26 mouse cellular contexts compared by ENCODE assay signal in the genomic region with DNA sequence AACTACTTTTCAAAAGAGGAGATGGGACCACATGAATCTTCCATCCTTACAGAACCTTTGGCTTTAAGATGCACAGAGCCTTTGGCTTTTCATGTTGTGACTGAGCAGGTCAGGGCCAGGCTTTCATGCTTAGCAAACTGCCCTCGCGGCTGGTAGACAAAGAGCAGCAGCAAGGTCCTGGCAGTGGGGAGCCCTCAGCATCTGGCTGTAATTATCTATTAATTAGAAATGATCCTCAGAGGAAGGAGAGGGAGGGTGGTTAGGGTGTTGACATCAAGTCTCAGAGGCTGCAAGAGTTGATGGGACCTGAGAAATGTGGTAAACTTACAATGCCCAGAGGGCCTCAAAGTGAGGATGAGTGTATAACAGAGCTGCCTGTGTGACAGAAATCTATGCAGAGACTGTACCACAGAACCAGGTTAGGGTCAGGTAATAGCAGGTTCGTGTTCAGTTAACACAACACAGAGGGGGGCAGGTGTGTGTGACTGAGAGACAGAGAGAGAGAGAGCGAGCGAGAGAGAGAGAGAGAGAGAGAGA.
DNase-seq lines count a peak whose midpoint lies in the region; ATAC-seq lines count a peak whose summit lies in the region.
"Had no signal": no experiment of that assay in that cellular context is flagged by ENCODE, and none has a peak within 500 bp of the region (broad histone marks: within the 10 kb centered on the region; RNA-seq: fewer than 3 reads in every experiment).

No protein-coding gene starts in this region.

- no peak for ATAC-seq in forebrain, embryonic 13.5 days
- no peak for ATAC-seq in midbrain, embryonic 11.5 days (ENCODE audit: low FRiP score)
- ATAC-seq in midbrain, embryonic 15.5 days (replicated peaks): no peak

- DNase-seq in forebrain, embryonic 10.5 days (ENCODE audit: extremely low spot score, low spot score): no peak
- peak; percentile 86 for DNase-seq in midbrain, embryonic 11.5 days (ENCODE audit: low spot score, missing footprints)
- DNase-seq in forelimb bud, embryonic 11.5 days (ENCODE audit: low read depth, low spot score): peak; percentile 43
- no peak for DNase-seq in ovary, adult 18-20 months (ENCODE audit: low spot score)
- no peak for DNase-seq in gastrocnemius, postnatal 4 days (ENCODE audit: low spot score in 2 of 2)
- DNase-seq in cerebellum, postnatal 36 days: no peak
- DNase-seq: adrenal gland, postnatal 25 days; cerebellum, adult 9-11 months; gastrocnemius, postnatal 10 days; heart, adult 11 months; kidney, adult 8-10 months; kidney, postnatal 10 days; left cerebral cortex, postnatal 4 days; right cerebral cortex, postnatal 14 days; thymus, adult 2 months; thymus, postnatal 4 days had no signal

- H3K4me1 ChIP-seq in forebrain, embryonic 10.5 days: peaks cover 23% of the 10 kb centered on the region
- H3K4me1 ChIP-seq in forebrain, embryonic 13.5 days: peaks cover 4% of the 10 kb centered on the region; the same call in 1 of the 2 replicates
- H3K4me1 ChIP-seq in midbrain, embryonic 11.5 days (ENCODE audit: control insufficient read depth, insufficient read depth, low read length): peaks cover 7% of the 10 kb centered on the region
- peaks cover 7% of the 10 kb centered on the region for H3K4me1 ChIP-seq in midbrain, embryonic 15.5 days

- no peaks in the 10 kb centered on the region for H3K27me3 ChIP-seq in forebrain, embryonic 10.5 days (ENCODE audit: poor library complexity, severe bottlenecking)
- H3K27me3 ChIP-seq in forebrain, embryonic 13.5 days: no peaks in the 10 kb centered on the region
- no peaks in the 10 kb centered on the region for H3K27me3 ChIP-seq in midbrain, embryonic 11.5 days (ENCODE audit: control insufficient read depth, insufficient read depth, low read length)
- no peaks in the 10 kb centered on the region for H3K27me3 ChIP-seq in midbrain, embryonic 15.5 days (replicated peaks)
- H3K27me3 ChIP-seq: forebrain, embryonic 12.5 days; midbrain, embryonic 12.5 days; neural tube, embryonic 13.5 days had no signal

- H3K9me3 ChIP-seq in forebrain, embryonic 10.5 days: no peaks in the 10 kb centered on the region
- H3K9me3 ChIP-seq in forebrain, embryonic 13.5 days (replicated peaks): no peaks in the 10 kb centered on the region
- no peaks in the 10 kb centered on the region for H3K9me3 ChIP-seq in midbrain, embryonic 11.5 days (ENCODE audit: control insufficient read depth, low read length)
- no peaks in the 10 kb centered on the region for H3K9me3 ChIP-seq in midbrain, embryonic 15.5 days
- H3K9me3 ChIP-seq: forebrain, embryonic 12.5 days; midbrain, embryonic 12.5 days; neural tube, embryonic 13.5 days had no signal

- H3K4me2 ChIP-seq in forebrain, embryonic 13.5 days: no peak overlapping the region
- H3K4me2 ChIP-seq in midbrain, embryonic 11.5 days: no peak overlapping the region
- H3K4me2 ChIP-seq in midbrain, embryonic 15.5 days: no peak overlapping the region
- H3K4me2 ChIP-seq: forebrain, embryonic 12.5 days; heart, embryonic 11.5 days; midbrain, embryonic 12.5 days; neural tube, embryonic 13.5 days had no signal

- peak overlapping the region; percentile 74 for H3K27ac ChIP-seq in forebrain, embryonic 10.5 days
- no peak overlapping the region for H3K27ac ChIP-seq in forebrain, embryonic 13.5 days
- H3K27ac ChIP-seq in midbrain, embryonic 11.5 days (ENCODE audit: low read depth, low read length): no peak overlapping the region
- no peak overlapping the region for H3K27ac ChIP-seq in midbrain, embryonic 15.5 days
- H3K27ac ChIP-seq: forebrain, embryonic 12.5 days; left cerebral cortex, adult 2 months; macrophage; midbrain, embryonic 12.5 days; neural tube, embryonic 13.5 days; stomach, postnatal 0 days had no signal

- WGBS in forebrain, embryonic 10.5 days: 51% methylated on average over 5 of the region's 5 CpGs
- WGBS in forebrain, embryonic 13.5 days: 40% methylated on average over 5 of the region's 5 CpGs
- 45% methylated on average over 5 of the region's 5 CpGs for WGBS in midbrain, embryonic 11.5 days
- WGBS in midbrain, embryonic 15.5 days: 51% methylated on average over 5 of the region's 5 CpGs

- H3K9ac ChIP-seq in forebrain, embryonic 13.5 days: no peak overlapping the region
- H3K9ac ChIP-seq in midbrain, embryonic 11.5 days (ENCODE audit: low read length): no peak overlapping the region
- no peak overlapping the region for H3K9ac ChIP-seq in midbrain, embryonic 15.5 days
- H3K9ac ChIP-seq: forebrain, embryonic 12.5 days; midbrain, embryonic 12.5 days; neural tube, embryonic 13.5 days had no signal

- H3K36me3 ChIP-seq in forebrain, embryonic 10.5 days (replicated peaks): no peaks in the 10 kb centered on the region
- no peaks in the 10 kb centered on the region for H3K36me3 ChIP-seq in forebrain, embryonic 13.5 days (ENCODE audit: poor library complexity, severe bottlenecking)
- no peaks in the 10 kb centered on the region for H3K36me3 ChIP-seq in midbrain, embryonic 11.5 days (ENCODE audit: control insufficient read depth, insufficient read depth, low read length)
- H3K36me3 ChIP-seq in midbrain, embryonic 15.5 days (replicated peaks): no peaks in the 10 kb centered on the region
- H3K36me3 ChIP-seq: forebrain, embryonic 12.5 days; midbrain, embryonic 12.5 days; neural tube, embryonic 13.5 days had no signal

- no peak overlapping the region for H3K4me3 ChIP-seq in forebrain, embryonic 10.5 days
- H3K4me3 ChIP-seq in forebrain, embryonic 13.5 days: no peak overlapping the region
- H3K4me3 ChIP-seq in midbrain, embryonic 11.5 days (ENCODE audit: low read depth, low read length): no peak overlapping the region
- H3K4me3 ChIP-seq in midbrain, embryonic 15.5 days: no peak overlapping the region
- H3K4me3 ChIP-seq: forebrain, embryonic 12.5 days; left cerebral cortex, adult 2 months; midbrain, embryonic 12.5 days; myocyte; neural tube, embryonic 13.5 days had no signal

Comparison
In these comparisons a context has a peak if more than half of its experiments do, and no peak if none do; other contexts are left out.
1. DNase-seq: peak in midbrain, embryonic 11.5 days (single experiment) and forelimb bud, embryonic 11.5 days (single experiment); none in forebrain, embryonic 10.5 days (single experiment), ovary, adult 18-20 months (single experiment), gastrocnemius, postnatal 4 days (0 of 2) and cerebellum, postnatal 36 days (0 of 2).